Mouse (Mus musculus): Measurements from ENCODE around the gene Rbks. TPM values are rescaled to one million over a fixed set of nuclear protein-coding genes. Genes with fewer than 3 reads are reported as not detected.
"Not testable (repeated sequence)": the region's sequence is repeated elsewhere in the genome, so short reads cannot be mapped to it uniquely, and the experiment has no call there.

The Rbks gene
- polyA plus RNA-seq, 1 experiment = 1.4 TPM

- Histone ChIP-seq H3K27me3 (ENCODE audit: control insufficient read depth, insufficient read depth, low read length, poor library complexity, severe bottlenecking) (no peaks in the 10 kb centered on the region), H3K4me1 (ENCODE audit: control insufficient read depth, insufficient read depth, low read length) (peaks cover 3% of the 10 kb centered on the region), H3K4me3 (ENCODE audit: low read depth, low read length) (peak overlapping the region; percentile 38), H3K9me3 (replicated peaks; ENCODE audit: control insufficient read depth, insufficient read depth, low read length, poor library complexity, severe bottlenecking) (no peaks in the 10 kb centered on the region), H3K9ac (ENCODE audit: low read depth, poor library complexity, severe bottlenecking) (peak overlapping the region; percentile 48), H3K27ac (ENCODE audit: insufficient read depth, low read length) (peak overlapping the region; percentile 32; the same call in 1 of the 2 replicates), H3K36me3 (ENCODE audit: control insufficient read depth, insufficient read depth, low read length, poor library complexity, severe bottlenecking) (no peaks in the 10 kb centered on the region)
- TF ChIP-seq EP300 (IDR thresholded peaks at IDR 0.05; ENCODE audit: insufficient read depth, low read depth, low read length) (no peak), POLR2A (IDR thresholded peaks at IDR 0.05; ENCODE audit: insufficient read depth, low read length) (no peak), CTCF (IDR thresholded peaks at IDR 0.05; ENCODE audit: low read depth, low read length) (no peak)
These were observed 101.6 kb downstream of the Rbks start for GRCm38 (mm10) chr5:31595868-31596267.

- Histone ChIP-seq H3K4me3 (ENCODE audit: low read depth, low read length) (no peak overlapping the region), H3K27me3 (ENCODE audit: control insufficient read depth, insufficient read depth, low read length, poor library complexity, severe bottlenecking) (no peaks in the 10 kb centered on the region), H3K36me3 (ENCODE audit: control insufficient read depth, insufficient read depth, low read length, poor library complexity, severe bottlenecking) (no peaks in the 10 kb centered on the region), H3K9me3 (replicated peaks; ENCODE audit: control insufficient read depth, insufficient read depth, low read length, poor library complexity, severe bottlenecking) (peaks cover 4% of the 10 kb centered on the region), H3K4me1 (ENCODE audit: control insufficient read depth, insufficient read depth, low read length) (peaks cover 7% of the 10 kb centered on the region), H3K27ac (ENCODE audit: insufficient read depth, low read length) (no peak overlapping the region), H3K9ac (ENCODE audit: low read depth, poor library complexity, severe bottlenecking) (no peak overlapping the region)
- TF ChIP-seq CTCF (IDR thresholded peaks at IDR 0.05; ENCODE audit: low read depth, low read length) (no peak), EP300 (IDR thresholded peaks at IDR 0.05; ENCODE audit: insufficient read depth, low read depth, low read length) (no peak), POLR2A (IDR thresholded peaks at IDR 0.05; ENCODE audit: insufficient read depth, low read length) (no peak)
These were observed 106.3 kb downstream of the Rbks start for GRCm38 (mm10) chr5:31591122-31591521.

GRCm38 (mm10) chr5:31589711-31590319 is 107.6 kb downstream of the Rbks start:
- Histone ChIP-seq H3K27me3 (ENCODE audit: control insufficient read depth, insufficient read depth, low read length, poor library complexity, severe bottlenecking) (no peaks in the 10 kb centered on the region), H3K4me3 (ENCODE audit: low read depth, low read length) (no peak overlapping the region), H3K9ac (ENCODE audit: low read depth, poor library complexity, severe bottlenecking) (no peak overlapping the region), H3K27ac (ENCODE audit: insufficient read depth, low read length) (no peak overlapping the region), H3K36me3 (ENCODE audit: control insufficient read depth, insufficient read depth, low read length, poor library complexity, severe bottlenecking) (no peaks in the 10 kb centered on the region), H3K4me1 (ENCODE audit: control insufficient read depth, insufficient read depth, low read length) (peaks cover 3% of the 10 kb centered on the region), H3K9me3 (replicated peaks; ENCODE audit: control insufficient read depth, insufficient read depth, low read length, poor library complexity, severe bottlenecking) (peaks cover 4% of the 10 kb centered on the region)
- TF ChIP-seq EP300 (IDR thresholded peaks at IDR 0.05; ENCODE audit: insufficient read depth, low read depth, low read length) = no peak
- TF ChIP-seq CTCF (IDR thresholded peaks at IDR 0.05; ENCODE audit: low read depth, low read length) = no peak
- TF ChIP-seq POLR2A (IDR thresholded peaks at IDR 0.05; ENCODE audit: insufficient read depth, low read length) = no peak

- H3K9me3 ChIP-seq (replicated peaks; ENCODE audit: control insufficient read depth, insufficient read depth, low read length, poor library complexity, severe bottlenecking); H3K4me3 ChIP-seq (ENCODE audit: low read depth, low read length); H3K4me1 ChIP-seq (ENCODE audit: control insufficient read depth, insufficient read depth, low read length); H3K27ac ChIP-seq (ENCODE audit: insufficient read depth, low read length); H3K27me3 ChIP-seq (ENCODE audit: control insufficient read depth, insufficient read depth, low read length, poor library complexity, severe bottlenecking); H3K36me3 ChIP-seq (ENCODE audit: control insufficient read depth, insufficient read depth, low read length, poor library complexity, severe bottlenecking); H3K9ac ChIP-seq (ENCODE audit: low read depth, poor library complexity, severe bottlenecking): not testable (repeated sequence)
- TF ChIP-seq CTCF (IDR thresholded peaks at IDR 0.05; ENCODE audit: low read depth, low read length) = peak; percentile 44
These were observed 108.8 kb downstream of the Rbks start for GRCm38 (mm10) chr5:31588672-31589071.

DNA sequence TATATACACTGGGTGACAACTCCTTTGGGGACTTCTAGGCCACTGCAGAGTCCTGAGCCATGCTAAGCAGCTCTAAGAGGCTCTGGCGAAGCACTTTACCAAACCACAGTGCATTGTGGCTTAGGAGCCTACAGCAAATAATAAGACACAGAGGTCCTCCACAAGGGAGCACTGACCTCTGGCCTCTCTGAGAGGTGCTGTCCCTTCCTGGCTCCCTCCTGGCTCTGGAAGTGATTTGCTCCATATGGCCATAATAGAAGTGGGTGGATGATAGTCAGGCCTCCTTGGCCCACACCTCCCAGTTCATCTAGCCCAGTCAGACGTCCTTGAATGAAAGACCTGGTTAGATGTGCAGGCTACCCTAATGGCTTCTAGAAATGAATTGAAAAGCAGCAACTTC is 109.4 kb downstream of the Rbks start:
- H3K4me3 ChIP-seq (ENCODE audit: low read depth, low read length) = no peak overlapping the region
- TF ChIP-seq CTCF (IDR thresholded peaks at IDR 0.05; ENCODE audit: low read depth, low read length) (no peak), POLR2A (IDR thresholded peaks at IDR 0.05; ENCODE audit: insufficient read depth, low read length) (no peak), EP300 (IDR thresholded peaks at IDR 0.05; ENCODE audit: insufficient read depth, low read depth, low read length) (no peak)
- H3K9ac ChIP-seq (ENCODE audit: low read depth, poor library complexity, severe bottlenecking) = no peak overlapping the region
- peaks cover 4% of the 10 kb centered on the region for H3K9me3 ChIP-seq (replicated peaks; ENCODE audit: control insufficient read depth, insufficient read depth, low read length, poor library complexity, severe bottlenecking)
- no peak overlapping the region for H3K27ac ChIP-seq (ENCODE audit: insufficient read depth, low read length)
- H3K4me1 ChIP-seq (ENCODE audit: control insufficient read depth, insufficient read depth, low read length) = peaks cover 3% of the 10 kb centered on the region
- H3K27me3 ChIP-seq (ENCODE audit: control insufficient read depth, insufficient read depth, low read length, poor library complexity, severe bottlenecking) = no peaks in the 10 kb centered on the region
- no peaks in the 10 kb centered on the region for H3K36me3 ChIP-seq (ENCODE audit: control insufficient read depth, insufficient read depth, low read length, poor library complexity, severe bottlenecking)

DNA sequence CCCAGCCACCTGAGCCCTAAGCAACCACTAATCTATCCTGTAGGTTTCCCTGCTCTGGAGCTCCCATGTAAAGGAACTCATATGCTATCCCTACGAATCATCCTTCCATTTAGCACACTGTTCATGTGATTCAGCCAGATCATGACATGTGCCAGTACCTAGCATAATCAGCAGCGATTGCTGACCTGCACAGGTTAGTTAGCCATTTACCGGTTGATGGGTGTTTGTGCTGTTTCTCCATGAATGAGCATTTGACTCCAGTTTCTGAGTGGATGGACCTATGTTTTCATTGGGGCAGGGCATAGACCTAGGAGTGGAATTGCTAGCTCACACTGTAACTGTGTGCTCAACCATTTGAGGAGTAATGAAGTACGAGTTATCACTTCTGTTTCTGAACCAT is 111.9 kb downstream of the Rbks start:
- Histone ChIP-seq H3K36me3 (ENCODE audit: control insufficient read depth, insufficient read depth, low read length, poor library complexity, severe bottlenecking) (no peaks in the 10 kb centered on the region), H3K27me3 (ENCODE audit: control insufficient read depth, insufficient read depth, low read length, poor library complexity, severe bottlenecking) (no peaks in the 10 kb centered on the region), H3K4me3 (ENCODE audit: low read depth, low read length) (no peak overlapping the region), H3K9me3 (replicated peaks; ENCODE audit: control insufficient read depth, insufficient read depth, low read length, poor library complexity, severe bottlenecking) (peaks cover 4% of the 10 kb centered on the region), H3K27ac (ENCODE audit: insufficient read depth, low read length) (no peak overlapping the region), H3K4me1 (ENCODE audit: control insufficient read depth, insufficient read depth, low read length) (peaks cover 3% of the 10 kb centered on the region), H3K9ac (ENCODE audit: low read depth, poor library complexity, severe bottlenecking) (no peak overlapping the region)
- no peak for TF ChIP-seq POLR2A (IDR thresholded peaks at IDR 0.05; ENCODE audit: insufficient read depth, low read length)
- TF ChIP-seq CTCF (IDR thresholded peaks at IDR 0.05; ENCODE audit: low read depth, low read length) = no peak
- no peak for TF ChIP-seq EP300 (IDR thresholded peaks at IDR 0.05; ENCODE audit: insufficient read depth, low read depth, low read length)

Data from ES-Bruce4 (cell line).